Mouse (Mus musculus) liver, embryonic 14.5 days (tissue): ENCODE measurements at regions not wholly inside any gene's neighbourhood (a gene's known extent, or its start where the extent isn't known, plus 50 kb on each side); places are given as distances from the start of the nearest gene placed in this dataset.

ENCODE experiments used
- ATAC-seq: fragments of 200-750 bp; cut with Nextera tagmentation; 2 replicates; pipeline ENCODE4 v1.8.0; 2017; ENCODE audit warnings: moderate number of reproducible peaks, mild to moderate bottlenecking, moderate library complexity; ENCODE audit not compliant: insufficient read depth
- DNase-seq, 3 experiments: peaks; one replicate each; pipeline ENCODE4 v3.0.0-alpha.2; 2012 to 2013; ENCODE audit warnings: low read depth in 3 of 3, low spot score in 3 of 3
- H3K27ac ChIP-seq: fragments of 300-500 bp; sonication (generic); 2 replicates; pipeline ENCODE4 v1.5.1; 2014; ENCODE audit warnings: moderate library complexity, mild to moderate bottlenecking, control low read depth, inconsistent platforms
- H3K27me3 ChIP-seq: fragments of 300-500 bp; sonication (generic); 2 replicates; pipeline ENCODE4 v1.6.1; 2014; ENCODE audit warnings: mild to moderate bottlenecking, low read length, moderate library complexity; ENCODE audit not compliant: control insufficient read depth, insufficient read depth
- H3K36me3 ChIP-seq: fragments of 300-500 bp; sonication (generic); replicated peaks from 2 replicates; pipeline ENCODE4 v1.6.1; 2014; ENCODE audit warnings: low read depth; ENCODE audit not compliant: control insufficient read depth, insufficient read depth
- H3K4me1 ChIP-seq, 2 experiments: fragments of 200-500 bp in 1 of 2; fragments of 300-500 bp in 1 of 2; sonication (generic) in 1 of 2; replicated peaks; 2 replicates each; pipeline ENCODE4 v1.6.1; 2012 to 2014; ENCODE audit warnings: antibody characterized with exemption in 1 of 2, inconsistent platforms in 1 of 2, low read length in 1 of 2; ENCODE audit not compliant: control insufficient read depth in 2 of 2, insufficient read depth in 2 of 2
- H3K4me2 ChIP-seq: fragments of 300-500 bp; sonication (generic); 2 replicates; pipeline ENCODE4 v1.6.1; 2014; ENCODE audit warnings: low read depth, mild to moderate bottlenecking, control low read depth, moderate library complexity
- H3K4me3 ChIP-seq, 2 experiments: fragments of 200-500 bp in 1 of 2; fragments of 300-500 bp in 1 of 2; sonication (generic) in 1 of 2; 2 replicates each; pipeline ENCODE4 v1.5.1; 2012 to 2014; ENCODE audit warnings: low read depth in 2 of 2, low read length in 2 of 2, mild to moderate bottlenecking in 2 of 2, control low read depth in 1 of 2, inconsistent platforms in 1 of 2, moderate library complexity in 1 of 2; ENCODE audit not compliant: insufficient read depth in 1 of 2
- H3K9ac ChIP-seq: fragments of 300-500 bp; sonication (generic); replicated peaks from 2 replicates; pipeline ENCODE4 v1.6.1; 2014; ENCODE audit warnings: mild to moderate bottlenecking, control low read depth, moderate library complexity
- H3K9me3 ChIP-seq: fragments of 300-500 bp; sonication (generic); 2 replicates; pipeline ENCODE4 v1.6.1; 2016; ENCODE audit warnings: low read length, mixed read lengths; ENCODE audit not compliant: control insufficient read depth
- CTCF ChIP-seq: IDR thresholded peaks from 2 replicates; pipeline ENCODE4 v1.5.1; 2016; ENCODE audit warnings: antibody characterized with exemption, low read depth, control low read depth
- EP300 ChIP-seq: IDR thresholded peaks from 2 replicates; pipeline ENCODE4 v1.6.1; 2016; ENCODE audit warnings: antibody characterized with exemption, low read depth
- WGBS: fragments of 180-500 bp; shearing (Covaris S2); extraction: QIAGEN DNeasy Blood & Tissue Kit; methylation state at CpG from one replicate; pipeline ENCODE4 v1.1.7; 2014; ENCODE audit not compliant: insufficient replicate concordance; 5-methylcytosine and 5-hydroxymethylcytosine counted together

DNA sequence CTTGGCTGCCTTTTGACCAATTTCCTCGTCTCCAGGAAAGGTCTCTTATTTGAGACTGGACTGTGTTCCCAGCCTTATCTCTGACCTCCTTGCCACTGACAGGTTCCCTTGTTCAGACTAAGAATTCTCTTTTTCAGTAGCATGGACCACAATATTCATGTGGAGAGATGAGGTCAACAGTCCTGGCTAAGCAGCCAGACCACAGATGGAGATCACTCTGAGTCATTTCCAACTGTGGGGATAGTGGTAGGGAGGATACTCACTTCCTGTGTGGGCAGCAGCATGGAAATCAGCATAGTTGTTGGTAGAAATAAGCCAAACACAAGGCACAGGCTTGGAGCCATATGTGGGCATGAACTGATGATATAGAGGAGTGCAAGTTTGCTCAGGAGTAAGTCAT, 52.9 kb upstream of the Slc24a5 start:
- TF ChIP-seq EP300 (no peak), CTCF (no peak)
- DNase-seq (no peak), ATAC-seq (no peak)
- H3K4me1 ChIP-seq, result no peaks in the 10 kb centered on the region
- no peaks in the 10 kb centered on the region for H3K36me3 ChIP-seq
- no peak overlapping the region for H3K4me3 ChIP-seq
- H3K27ac ChIP-seq, result no peak overlapping the region
- no peaks in the 10 kb centered on the region for H3K27me3 ChIP-seq
- no peak overlapping the region for H3K4me2 ChIP-seq
- H3K9me3 ChIP-seq, result no peaks in the 10 kb centered on the region
- WGBS, result 14% methylated on average over 1 of the region's 1 CpGs
- no peak overlapping the region for H3K9ac ChIP-seq

DNA sequence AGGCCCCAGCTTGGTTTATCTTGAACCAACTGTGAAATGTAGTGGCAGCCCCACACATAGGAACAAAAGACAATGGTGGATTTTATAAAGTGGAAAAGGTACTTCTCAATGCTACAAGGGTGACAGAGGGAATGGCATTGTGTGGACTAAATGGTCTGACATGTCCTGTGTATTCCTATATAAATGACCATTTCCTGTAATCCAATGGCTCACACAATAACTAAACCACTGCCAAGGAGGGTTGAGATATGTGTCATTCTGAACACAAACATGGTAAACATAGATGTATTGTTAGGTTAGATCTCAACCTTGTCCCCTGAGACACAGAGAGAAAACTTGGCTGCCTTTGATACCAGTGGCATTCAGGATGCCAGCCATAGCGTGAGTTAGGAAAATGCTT, 51.0 kb upstream of the Slc24a5 start:
- H3K4me3 ChIP-seq, result no peak overlapping the region
- H3K4me1 ChIP-seq, result no peaks in the 10 kb centered on the region
- no peak overlapping the region for H3K9ac ChIP-seq
- DNase-seq, result no peak
- no peak overlapping the region for H3K4me2 ChIP-seq
- no peak for ATAC-seq
- no peaks in the 10 kb centered on the region for H3K36me3 ChIP-seq
- TF ChIP-seq EP300 (no peak), CTCF (no peak)
- no peaks in the 10 kb centered on the region for H3K27me3 ChIP-seq
- no peaks in the 10 kb centered on the region for H3K9me3 ChIP-seq
- 56% methylated on average over 1 of the region's 1 CpGs for WGBS
- no peak overlapping the region for H3K27ac ChIP-seq
